20 mouse cellular contexts compared by ENCODE assay signal in genomic region chr7:100051904-100052303, GRCm38 (mm10). TPM values are rescaled to one million over a fixed set of nuclear protein-coding genes. Genes with fewer than 3 reads are reported as not detected.
A peak's percentile ranks its signal among the peaks of the same experiment; 100 is the strongest.
DNase-seq lines count a peak whose midpoint lies in the region; TF ChIP-seq lines count a peak whose summit lies in the region.
"Had no signal": no experiment of that assay in that cellular context is flagged by ENCODE, and none has a peak within 500 bp of the region (broad histone marks: within the 10 kb centered on the region; RNA-seq: fewer than 3 reads in every experiment).

No protein-coding gene starts in this region.

- H3K27ac ChIP-seq in heart, adult 2 months = no peak overlapping the region
- H3K27ac ChIP-seq: heart, embryonic 13.5 days; hindbrain, embryonic 12.5 days; kidney, postnatal 0 days; liver, embryonic 14.5 days had no signal

- no peaks in the 10 kb centered on the region for H3K27me3 ChIP-seq in heart, adult 2 months (ENCODE audit: control insufficient read depth, insufficient read depth, low read length)
- H3K27me3 ChIP-seq: heart, embryonic 13.5 days; hindbrain, embryonic 12.5 days; Patski had no signal

- no peak overlapping the region for H3K9ac ChIP-seq in heart, adult 2 months (ENCODE audit: low read depth, low read length)
- H3K9ac ChIP-seq: heart, embryonic 13.5 days; hindbrain, embryonic 12.5 days; liver, embryonic 14.5 days had no signal

- H3K4me3 ChIP-seq in heart, adult 2 months = no peak overlapping the region
- H3K4me3 ChIP-seq: heart, embryonic 13.5 days; hindbrain, embryonic 12.5 days had no signal

- no peaks in the 10 kb centered on the region for H3K36me3 ChIP-seq in heart, adult 2 months (ENCODE audit: control insufficient read depth, insufficient read depth, low read length)
- H3K36me3 ChIP-seq: heart, embryonic 13.5 days; hindbrain, embryonic 12.5 days had no signal

- no peak for TF ChIP-seq CTCF in heart, adult 2 months (IDR thresholded peaks at IDR 0.05)

- WGBS in heart, adult 2 months = 48% methylated on average over 4 of the region's 4 CpGs

- DNase-seq in heart, adult 11 months = peak; percentile 83
- DNase-seq in heart, adult 2 months = no peak
- DNase-seq in left cerebral cortex, postnatal 4 days = peak; percentile 69
- DNase-seq in left cerebral cortex, adult 11 months (ENCODE audit: low spot score) = no peak
- DNase-seq in adrenal gland, adult 2 months = peak; percentile 72
- peak; percentile 71 to 81 for DNase-seq in adrenal gland, postnatal 36 days
- no peak for DNase-seq in right cerebral cortex, postnatal 14 days
- DNase-seq in left cerebral cortex, adult 18-20 months (ENCODE audit: low spot score in 2 of 2) = no peak
- DNase-seq: B cell, adult 2 months; cerebellum, postnatal 36 days; gastrocnemius, postnatal 25 days; layer of hippocampus, postnatal 36 days; thymus, adult 18-20 months had no signal

- TF ChIP-seq EP300 in heart, adult 2 months (IDR thresholded peaks at IDR 0.05; ENCODE audit: insufficient read depth, low read depth, low read length) = no peak

- TF ChIP-seq POLR2A in heart, adult 2 months (IDR thresholded peaks at IDR 0.05; ENCODE audit: insufficient read depth, low read depth, low read length) = no peak

- no peaks in the 10 kb centered on the region for H3K79me2 ChIP-seq in heart, adult 2 months (replicated peaks; ENCODE audit: control insufficient read depth, insufficient read depth, low read length)

- intact Hi-C loops in heart, adult 2 months (cut with DNase I) = no loop called here
- intact Hi-C loops in left cerebral cortex, postnatal 4 days (cut with DNase I) = no loop called here

- H3K4me1 ChIP-seq in heart, adult 2 months (ENCODE audit: control insufficient read depth, insufficient read depth, low read length) = no peaks in the 10 kb centered on the region
- H3K4me1 ChIP-seq: heart, embryonic 13.5 days; hindbrain, embryonic 12.5 days had no signal

RNA-seq across cellular contexts. Expression of gene Chrdl2, which starts 45.9 kb away (rescaled TPM):
- total RNA-seq in heart, adult 2 months (2021) = under 1 TPM in 1 of 2 experiments, not detected in 1; 0.16 TPM
- 0.18 and 0.38 TPM in 2 replicates for polyA plus RNA-seq in heart, adult 2 months (2012; rRNA removed)
- not detected for total RNA-seq in left cerebral cortex, postnatal 4 days (2021)
- not detected for total RNA-seq in adrenal gland, adult 2 months (2021)
- polyA plus RNA-seq in adrenal gland, adult 2 months (2012; rRNA removed) = 0.33 TPM in 1 of 2 replicates, not detected in the other
- total RNA-seq in adrenal gland, postnatal 36 days (2021) = not detected
- under 1 TPM in 1 of 2 experiments, not detected in 1; 0.37 TPM for total RNA-seq in left cerebral cortex, adult 18-20 months (2021)
- total RNA-seq: neutrophil, adult 5-6 weeks had no signal
- polyA plus RNA-seq: midbrain, embryonic 11.5 days had no signal

Comparison
In these comparisons a context has a peak if more than half of its experiments do, and no peak if none do; other contexts are left out.
1. DNase-seq: peak in heart, adult 11 months (single experiment), left cerebral cortex, postnatal 4 days (single experiment), adrenal gland, adult 2 months (single experiment) and adrenal gland, postnatal 36 days (2 of 2); none in heart, adult 2 months (0 of 2), left cerebral cortex, adult 11 months (single experiment), right cerebral cortex, postnatal 14 days (single experiment) and left cerebral cortex, adult 18-20 months (0 of 2).